Mouse (Mus musculus) stomach, postnatal 0 days (tissue): ENCODE results near the gene Tmem121. TPM values are rescaled to one million over a fixed set of nuclear protein-coding genes. Genes with fewer than 3 reads are reported as not detected.

Experiments used
- ATAC-seq: fragments of 200-750 bp; cut with Nextera tagmentation; 2 replicates; pipeline ENCODE4 v1.8.0; 2017; ENCODE audit not compliant: low FRiP score, low TSS enrichment
- DNase-seq: peaks from one replicate; pipeline ENCODE4 v3.0.0-alpha.2; 2016; ENCODE audit warnings: low spot score
- H3K27ac ChIP-seq: fragments of 300-500 bp; sonication (generic); replicated peaks from 2 replicates; pipeline ENCODE4 v1.5.1; 2014; ENCODE audit warnings: mild to moderate bottlenecking, control low read depth
- H3K27me3 ChIP-seq: fragments of 300-500 bp; sonication (generic); 2 replicates; pipeline ENCODE4 v1.6.1; 2014; ENCODE audit warnings: low read length; ENCODE audit not compliant: control insufficient read depth, insufficient read depth
- H3K36me3 ChIP-seq: fragments of 300-500 bp; sonication (generic); 2 replicates; pipeline ENCODE4 v1.6.1; 2014; ENCODE audit warnings: low read length, mixed read lengths; ENCODE audit not compliant: control insufficient read depth, insufficient read depth
- H3K4me1 ChIP-seq: fragments of 300-500 bp; sonication (generic); replicated peaks from 2 replicates; pipeline ENCODE4 v1.6.1; 2014; ENCODE audit warnings: antibody characterized with exemption; ENCODE audit not compliant: control insufficient read depth, insufficient read depth
- H3K4me2 ChIP-seq: fragments of 300-500 bp; sonication (generic); replicated peaks from 2 replicates; pipeline ENCODE4 v1.6.1; 2014; ENCODE audit warnings: low read depth, mild to moderate bottlenecking, control low read depth, moderate library complexity
- H3K4me3 ChIP-seq: fragments of 300-500 bp; sonication (generic); 2 replicates; pipeline ENCODE4 v1.5.1; 2014; ENCODE audit warnings: low read depth, low read length, control low read depth
- H3K9ac ChIP-seq: fragments of 300-500 bp; sonication (generic); 2 replicates; pipeline ENCODE4 v1.6.1; 2014; ENCODE audit warnings: mild to moderate bottlenecking, low read length, control low read depth, mixed read lengths
- H3K9me3 ChIP-seq: fragments of 300-500 bp; sonication (generic); 2 replicates; pipeline ENCODE4 v1.6.1; 2016; ENCODE audit warnings: low read length; ENCODE audit not compliant: control insufficient read depth
- CTCF ChIP-seq: IDR thresholded peaks from 2 replicates; pipeline ENCODE4 v1.5.1; 2016; ENCODE audit warnings: antibody characterized with exemption, low read depth, mild to moderate bottlenecking, moderate library complexity
- EP300 ChIP-seq: optimal IDR thresholded peaks from 2 replicates; pipeline ENCODE3; 2016; ENCODE audit warnings: antibody characterized with exemption
- WGBS: fragments of 180-500 bp; shearing (Covaris S2); extraction: QIAGEN DNeasy Blood & Tissue Kit; methylation state at CpG from one replicate; pipeline ENCODE4 v1.1.7; 2014; 5-methylcytosine and 5-hydroxymethylcytosine counted together
- polyA plus RNA-seq: library from polyadenylated mRNA; unstranded; fragments of >200 nt; fragmentation: Nextera tagmentation; extraction: Ambion mirVana; gene quantifications from 2 replicates; pipeline ENCODE4 v1.2.1, GENCODE M21; 2015

Gene Tmem121
- polyA plus RNA-seq, 1 experiment from 2014 or later, result 4.6 TPM

DNA sequence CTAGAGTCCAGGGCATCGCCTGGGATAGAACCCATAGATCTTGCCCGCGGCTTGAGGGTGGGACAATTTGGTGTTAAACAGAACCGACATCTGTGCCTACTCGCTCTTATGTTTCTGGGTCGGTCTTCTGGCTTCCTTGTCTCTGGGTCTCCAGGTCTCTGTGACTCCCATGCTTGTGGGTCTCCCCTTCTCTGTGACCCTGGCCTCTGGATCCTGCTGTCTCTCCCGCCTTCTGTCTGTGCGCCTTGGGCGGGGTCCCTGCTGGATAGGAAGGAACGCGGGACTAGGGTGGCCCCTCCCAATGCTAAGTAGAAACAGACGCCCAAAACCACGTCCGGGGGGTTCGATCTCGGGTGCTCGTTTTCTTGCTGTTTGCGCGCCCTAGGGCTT, 33.5 kb upstream of the Tmem121 start:
- Histone ChIP-seq H3K4me3 (peak overlapping the region; percentile 48), H3K36me3 (no peaks in the 10 kb centered on the region), H3K9me3 (no peaks in the 10 kb centered on the region), H3K9ac (peak overlapping the region; percentile 61), H3K27ac (peak overlapping the region; percentile 40; the same call in 1 of the 2 replicates), H3K4me1 (peaks cover 15% of the 10 kb centered on the region), H3K27me3 (no peaks in the 10 kb centered on the region), H3K4me2 (peak overlapping the region; percentile 81)
- ATAC-seq (no peak), DNase-seq (no peak)
- no peak for TF ChIP-seq CTCF
- no peak for TF ChIP-seq EP300
- 24% methylated on average over 19 of the region's 19 CpGs for WGBS

DNA sequence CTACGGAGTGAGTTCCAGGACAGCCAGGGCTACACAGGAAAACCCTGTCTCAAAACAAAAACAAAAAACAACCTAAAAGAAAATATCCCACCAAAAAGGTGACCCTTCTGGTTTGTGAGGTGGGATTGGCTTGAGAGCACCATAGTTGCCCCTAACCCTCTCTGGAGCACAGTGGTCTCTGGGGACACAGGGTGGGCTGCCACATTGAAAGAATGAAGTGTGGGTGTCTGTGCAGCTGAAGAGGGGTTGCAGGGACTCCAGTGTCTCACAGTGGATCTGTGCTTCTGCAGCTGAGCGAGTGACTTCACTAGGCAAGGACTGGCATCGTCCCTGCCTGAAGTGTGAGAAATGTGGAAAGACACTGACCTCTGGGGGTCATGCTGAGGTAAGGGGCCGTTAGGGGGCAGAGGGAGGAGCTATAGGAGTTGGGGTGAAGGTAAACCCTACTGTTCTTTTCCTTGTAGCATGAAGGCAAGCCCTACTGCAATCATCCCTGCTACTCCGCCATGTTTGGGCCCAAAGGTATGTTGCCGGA, 32.7 kb upstream of the Tmem121 start:
- 81% methylated on average over 6 of the region's 6 CpGs for WGBS
- Histone ChIP-seq H3K4me3 (no peak overlapping the region), H3K4me2 (peak overlapping the region; percentile 81; the same call in 1 of the 2 replicates), H3K4me1 (peaks cover 13% of the 10 kb centered on the region), H3K9me3 (no peaks in the 10 kb centered on the region), H3K9ac (peak overlapping the region; percentile 61; the same call in 1 of the 2 replicates), H3K27me3 (no peaks in the 10 kb centered on the region), H3K27ac (no peak overlapping the region), H3K36me3 (no peaks in the 10 kb centered on the region)
- TF ChIP-seq EP300 (no peak), CTCF (no peak)
- ATAC-seq, result no peak
- DNase-seq, result no peak

DNA sequence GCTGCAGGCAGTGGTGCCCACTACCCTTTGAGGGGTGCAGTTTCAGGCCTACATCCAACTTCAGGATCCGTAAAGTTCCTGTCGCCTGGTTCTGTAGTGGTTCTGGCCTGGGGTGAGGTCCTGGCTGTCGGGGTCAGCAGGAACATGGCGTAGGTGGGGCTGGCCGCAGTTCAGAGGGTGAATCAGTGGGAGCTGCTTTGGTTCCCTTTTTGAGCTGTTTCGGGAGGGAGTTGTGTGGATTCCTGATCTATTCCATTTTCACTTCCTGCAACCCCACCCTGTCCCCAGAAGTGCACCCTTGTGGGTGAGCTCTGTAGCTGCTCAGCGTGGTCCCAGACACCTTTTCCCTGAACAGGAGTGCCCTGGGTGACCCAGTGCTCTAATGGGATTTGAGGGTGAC, 31.8 kb upstream of the Tmem121 start:
- Histone ChIP-seq H3K27ac (no peak overlapping the region), H3K36me3 (no peaks in the 10 kb centered on the region), H3K9ac (no peak overlapping the region), H3K9me3 (no peaks in the 10 kb centered on the region), H3K4me1 (peaks cover 8% of the 10 kb centered on the region), H3K4me2 (no peak overlapping the region), H3K27me3 (no peaks in the 10 kb centered on the region), H3K4me3 (no peak overlapping the region)
- DNase-seq (no peak), ATAC-seq (no peak)
- TF ChIP-seq CTCF, result no peak
- TF ChIP-seq EP300, result no peak
- 90% methylated on average over 7 of the region's 7 CpGs for WGBS

DNA sequence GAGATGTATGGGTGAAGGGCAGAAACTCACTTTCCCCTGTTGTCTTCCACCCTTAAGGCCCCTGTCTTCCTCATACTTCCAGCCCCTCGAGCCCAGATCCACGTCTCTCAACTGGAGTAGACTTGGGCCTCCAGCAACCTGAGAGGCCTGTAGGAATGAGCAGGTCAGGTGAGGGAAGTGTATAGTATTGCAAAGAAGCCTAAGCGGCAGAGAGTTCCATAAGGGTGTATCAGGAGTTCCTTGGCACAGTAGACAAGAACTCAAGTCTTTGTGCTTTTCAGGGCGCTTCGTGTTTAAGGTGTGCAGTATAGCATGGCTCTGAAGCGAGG, 31.0 kb upstream of the Tmem121 start:
- Histone ChIP-seq H3K36me3 (no peaks in the 10 kb centered on the region), H3K4me3 (no peak overlapping the region), H3K4me1 (peaks cover 8% of the 10 kb centered on the region), H3K27me3 (no peaks in the 10 kb centered on the region), H3K9ac (no peak overlapping the region), H3K27ac (peak overlapping the region; percentile 89), H3K9me3 (no peaks in the 10 kb centered on the region), H3K4me2 (peak overlapping the region; percentile 70)
- DNase-seq (no peak), ATAC-seq (no peak)
- TF ChIP-seq CTCF, result no peak
- TF ChIP-seq EP300, result no peak
- 56% methylated on average over 6 of the region's 6 CpGs for WGBS

DNA sequence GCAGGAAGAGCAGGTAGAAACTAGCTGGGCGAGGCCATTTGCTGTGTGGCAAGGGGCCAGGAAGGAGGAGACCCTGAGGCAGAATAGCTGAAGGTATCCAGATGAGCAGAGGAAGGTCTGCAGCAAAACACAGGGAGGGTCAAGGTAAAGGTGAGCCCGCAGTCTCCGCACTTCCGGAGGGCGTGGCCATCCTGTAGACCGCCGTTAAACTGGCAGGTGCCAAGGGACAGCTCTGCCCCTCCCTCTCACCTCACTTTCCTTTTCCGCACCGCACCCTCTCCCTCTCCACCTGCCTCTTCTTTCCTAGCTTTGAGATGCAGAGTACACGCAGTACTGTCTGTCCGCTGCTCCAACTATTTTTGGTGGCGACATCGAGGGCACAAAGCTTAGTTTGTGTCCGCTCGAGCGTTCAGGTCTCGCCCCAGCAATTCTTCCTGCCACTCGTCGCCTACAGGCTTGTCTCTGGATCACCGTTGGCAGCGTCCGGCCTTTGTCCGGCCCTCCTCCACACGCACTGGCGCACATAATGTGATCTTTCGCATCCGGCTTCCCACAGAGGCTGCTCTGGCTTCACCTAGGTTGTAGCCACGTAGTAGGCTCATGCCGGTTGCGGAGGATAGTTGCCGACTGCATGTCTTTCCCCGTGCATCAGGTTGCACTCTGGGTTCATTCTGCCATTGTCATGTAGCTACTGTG, 30.5 kb upstream of the Tmem121 start:
- Histone ChIP-seq H3K4me2 (peak overlapping the region; percentile 70), H3K4me1 (peaks cover 8% of the 10 kb centered on the region), H3K4me3 (peak overlapping the region; percentile 40), H3K27me3 (no peaks in the 10 kb centered on the region), H3K36me3 (no peaks in the 10 kb centered on the region), H3K9me3 (no peaks in the 10 kb centered on the region), H3K9ac (peak overlapping the region; percentile 63), H3K27ac (peak overlapping the region; percentile 89)
- ATAC-seq, result 0 out of 2 replicates have a peak, but pooled peaks have one; percentile 3
- WGBS, result 4% methylated on average over 32 of the region's 32 CpGs
- DNase-seq, result peak; percentile 76
- TF ChIP-seq EP300 (no peak), CTCF (no peak)

DNA sequence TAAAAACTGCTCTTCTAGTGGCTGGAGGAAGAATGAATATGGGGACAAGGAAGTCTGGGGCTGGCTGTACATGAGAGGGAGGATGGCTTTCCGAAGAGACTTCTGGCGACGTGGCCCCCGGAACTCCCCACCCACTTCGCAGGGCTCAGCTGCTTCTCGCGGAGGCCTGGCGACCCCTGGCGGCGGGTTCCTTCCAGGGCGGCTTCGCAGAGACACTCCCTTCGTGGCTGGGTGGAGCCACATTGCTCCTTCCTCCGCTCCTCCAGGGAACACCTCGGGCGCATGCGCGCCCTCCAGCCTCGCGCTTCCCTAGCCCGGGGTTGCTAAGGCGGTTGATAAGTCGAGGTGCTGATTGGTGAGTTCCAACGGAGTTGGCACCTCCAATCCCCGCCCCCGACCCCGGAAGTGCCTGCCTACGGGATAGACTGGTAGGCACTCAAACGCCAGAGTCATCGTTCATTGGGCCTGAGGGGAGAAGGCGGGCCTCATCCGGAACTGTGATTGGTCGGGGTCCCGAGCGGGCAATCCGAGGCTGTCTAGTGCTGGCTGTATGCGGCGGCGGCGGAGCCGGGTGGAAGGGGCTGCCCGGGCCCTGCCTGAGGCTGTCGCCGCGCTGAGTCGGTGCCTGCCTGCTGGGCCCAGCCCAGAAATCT, 29.7 kb upstream of the Tmem121 start, which contains the start of gene Tedc1:
Gene Tedc1 (plus strand): TSS at position 535 of the 653 bp plus-strand sequence.
- no peaks in the 10 kb centered on the region for H3K36me3 ChIP-seq

More for the DNA sequence above, 29.7 kb upstream of the Tmem121 start, which contains the start of gene Tedc1:
- H3K9me3 ChIP-seq, result no peaks in the 10 kb centered on the region
- H3K4me3 ChIP-seq, result peak within 1 kb of the TSS; percentile 51
- WGBS, result under 1% methylated on average over 46 of the region's 46 CpGs
- no peaks in the 10 kb centered on the region for H3K27me3 ChIP-seq
- peak within 1 kb of the TSS; percentile 89 for H3K27ac ChIP-seq
- peak within 1 kb of the TSS; percentile 90 for H3K4me2 ChIP-seq
- peak within 1 kb of the TSS; percentile 63 for H3K9ac ChIP-seq
- TF ChIP-seq CTCF (peak; percentile 99), EP300 (no peak)
- ATAC-seq (peak; percentile 96), DNase-seq (peak; percentile 99)
- peaks cover 8% of the 10 kb centered on the region for H3K4me1 ChIP-seq
